Mouse (Mus musculus) Patski (cell line): ENCODE data around the gene Ptprn. TPM values are rescaled to one million over a fixed set of nuclear protein-coding genes. Genes with fewer than 3 reads are reported as not detected.

Experiments used
- ATAC-seq: fragments of 100-300 bp; one replicate; pipeline ENCODE4 v1.8.0; 2021
- CTCF ChIA-PET: fragments of 350-600 bp; sonication (Branson Sonifier 250); formaldehyde crosslinking; loops from one replicate; lab custom pipeline; 2022; ENCODE audit warnings: inconsistent platforms; lab: Charles Lee
- POLR2A ChIA-PET: fragments of 350-600 bp; sonication (Branson Sonifier 250); formaldehyde crosslinking; loops from one replicate; lab custom pipeline; 2022; ENCODE audit warnings: antibody characterized with exemption, inconsistent platforms; lab: Charles Lee
- DNase-seq: peaks from one replicate; pipeline ENCODE4 v3.0.0-alpha.2; 2011; ENCODE audit warnings: low read depth, low spot score
- H3K27me3 ChIP-seq: fragments of 371-371 bp; one replicate; pipeline ENCODE4 v1.5.1; 2021
- CTCF ChIP-seq: fragments of 100-300 bp; IDR thresholded peaks from one replicate; pipeline ENCODE4 v1.5.1; 2021
- in situ Hi-C: fragments of 300-500 bp; cut with MboI; formaldehyde crosslinking; loops from 3 replicates; pipeline ENCODE4 v1.11.1; 2018; ENCODE audit warnings: low pct_unique_long_range_greater_than_20kb, mixed read lengths
- polyA plus RNA-seq: library from polyadenylated mRNA; unstranded; gene quantifications from one replicate; pipeline ENCODE4 v1.2.3, GENCODE M21; 2021

Gene Ptprn
- polyA plus RNA-seq, 1 experiment from 2014 or later: 0.33 TPM

DNA sequence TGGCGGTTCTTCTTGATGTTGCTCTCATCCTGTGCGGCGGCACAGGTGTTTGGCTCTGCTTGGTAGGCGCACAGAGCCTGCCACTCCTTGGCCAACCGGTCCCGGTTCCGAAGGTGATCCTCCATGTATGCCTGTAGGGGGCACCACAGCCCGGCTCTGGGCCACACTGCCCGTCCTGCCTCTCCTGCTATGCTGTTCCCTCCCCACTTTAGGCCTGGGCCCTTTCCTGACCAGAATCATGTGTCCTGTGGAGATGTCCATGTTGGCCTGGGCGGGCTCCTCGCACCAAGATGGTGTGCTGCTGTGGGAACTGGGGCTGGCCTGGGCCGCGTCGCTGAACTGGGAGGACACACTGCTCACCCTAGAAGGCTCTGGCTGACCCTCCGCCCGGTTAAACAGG, 11.3 kb downstream of the Ptprn start:
- in situ Hi-C loops: loop anchor here (10.0 kb wide), 1 partner anchor 68 kb away; the partner anchor contains the start of gene Abcb6
- POLR2A ChIA-PET: no interaction called here
- TF ChIP-seq CTCF: no peak
- no peaks in the 10 kb centered on the region for H3K27me3 ChIP-seq
- CTCF ChIA-PET: interaction anchor here (1.1 to 1.4 kb wide), 3 partner anchors 83 to 201 kb away, joined by 3 to 4 read pairs (median 4); partner anchors contain the start of gene Nhej1
- no peak for DNase-seq
- ATAC-seq: no peak

DNA sequence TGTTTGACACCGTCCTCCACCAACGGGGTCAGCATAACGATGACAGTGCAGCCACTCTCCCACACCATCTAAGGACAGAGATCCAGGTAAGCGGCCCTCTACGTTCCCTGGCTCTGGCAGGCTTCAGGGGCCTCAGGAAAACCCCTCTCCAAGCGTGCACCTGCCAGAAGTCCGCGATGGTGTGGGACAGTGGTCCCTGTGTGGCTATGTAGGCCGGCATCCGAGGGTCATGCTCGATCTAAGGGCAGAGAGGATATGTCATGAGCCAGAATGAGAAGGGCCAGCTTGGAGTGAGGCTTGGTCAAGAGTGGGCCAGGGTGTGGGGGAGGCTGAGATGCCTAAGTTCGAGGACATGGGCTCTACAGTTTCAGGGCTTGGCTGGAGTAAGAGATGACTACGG, 12.0 kb downstream of the Ptprn start:
- CTCF ChIA-PET: interaction anchor here (1.0 to 2.0 kb wide), 14 partner anchors 9 to 201 kb away, joined by 3 to 10 read pairs (median 5); partner anchors contain the start of genes Ankzf1, Atg9a, Dnajb2 and Tuba4a
- no peaks in the 10 kb centered on the region for H3K27me3 ChIP-seq
- TF ChIP-seq CTCF: no peak
- ATAC-seq (no peak), DNase-seq (no peak)
- POLR2A ChIA-PET: interaction anchor here (0.5 kb wide), 1 partner anchor 114 kb away, joined by 3 read pairs; no protein-coding TSS in a partner anchor
- in situ Hi-C loops: loop anchor here (10.0 kb wide), 1 partner anchor 68 kb away; the partner anchor contains the start of gene Abcb6

DNA sequence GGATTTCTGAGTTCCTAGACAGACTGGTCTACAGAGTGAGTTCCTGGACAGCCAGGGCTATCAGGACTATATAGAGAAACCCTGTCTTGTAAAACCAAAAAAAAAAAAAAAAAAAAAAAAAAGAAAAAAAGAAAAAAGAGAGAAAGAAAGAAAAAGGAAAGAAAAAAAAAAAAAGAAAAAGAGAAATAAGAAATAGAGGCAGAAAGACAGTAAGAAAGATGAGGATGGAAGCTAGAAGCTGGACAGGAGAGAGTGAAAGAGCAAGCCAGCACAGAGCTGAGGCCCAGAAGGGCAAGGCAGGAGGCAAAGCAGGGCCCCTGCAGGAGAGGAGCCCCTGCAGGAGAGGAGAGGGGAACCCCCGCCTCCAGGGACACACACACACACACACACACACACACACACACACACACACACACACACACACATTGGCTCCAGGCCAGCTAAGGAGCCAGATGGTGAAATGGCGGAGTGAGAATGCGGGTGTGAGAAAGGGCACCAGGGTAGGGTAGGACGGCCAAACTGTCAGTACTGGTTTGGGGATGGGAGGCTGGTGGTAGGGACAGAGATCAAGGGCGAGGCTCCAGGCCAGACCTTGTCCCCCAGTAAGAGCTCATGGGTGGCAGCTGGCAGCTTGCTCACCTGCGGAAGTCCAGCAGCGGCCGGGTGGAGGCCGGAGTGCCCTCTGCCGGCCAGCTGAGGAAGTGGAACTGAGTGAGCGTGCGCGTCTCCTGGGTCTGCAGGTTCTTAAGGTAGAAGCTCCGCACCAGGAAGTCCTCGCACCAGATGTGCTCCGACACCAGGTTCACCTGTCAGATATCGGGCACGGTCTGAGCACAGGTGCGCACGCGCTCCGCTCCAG, 13.0 kb downstream of the Ptprn start:
- TF ChIP-seq CTCF: no peak
- CTCF ChIA-PET: interaction anchor here (0.6 to 2.0 kb wide), 17 partner anchors 8 to 287 kb away, joined by 3 to 10 read pairs (median 3); partner anchors contain the start of genes Ankzf1, Atg9a, Dnajb2 and Tuba4a
- DNase-seq (no peak), ATAC-seq (no peak)
- in situ Hi-C loops: loop anchor here (10.0 kb wide), 1 partner anchor 67 kb away; the partner anchor contains the start of gene Abcb6
- no peaks in the 10 kb centered on the region for H3K27me3 ChIP-seq
- POLR2A ChIA-PET: interaction anchor here (0.5 to 1.1 kb wide), 2 partner anchors 70 to 113 kb away, joined by 3 to 11 read pairs; no protein-coding TSS in a partner anchor

DNA sequence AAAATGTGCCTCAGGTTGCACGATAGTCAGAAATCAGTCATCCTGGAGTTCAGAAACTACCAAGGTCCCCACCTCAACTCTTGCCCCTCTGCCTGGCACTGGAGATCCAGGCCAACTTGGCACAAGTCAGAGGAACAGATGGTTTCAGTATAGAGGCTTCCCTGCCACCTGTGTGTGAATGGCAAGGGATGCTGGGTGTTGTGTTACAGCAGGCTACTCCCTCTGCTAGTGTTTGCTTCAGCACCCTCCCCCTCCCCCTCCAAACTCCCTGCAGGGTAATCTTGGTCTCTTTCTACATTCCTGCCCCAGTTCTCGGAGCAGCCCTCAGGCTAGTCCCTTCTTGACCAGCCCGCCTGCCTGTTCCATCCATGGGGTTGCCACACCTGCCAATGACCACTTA, 13.8 kb downstream of the Ptprn start:
- TF ChIP-seq CTCF: no peak
- ATAC-seq (no peak), DNase-seq (no peak)
- in situ Hi-C loops: loop anchor here (10.0 kb wide), 1 partner anchor 66 kb away; the partner anchor contains the start of gene Abcb6
- CTCF ChIA-PET: interaction anchor here (1.7 to 2.0 kb wide), 3 partner anchors 8 to 72 kb away, joined by 9 to 10 read pairs (median 9); partner anchors contain the start of gene Dnajb2
- POLR2A ChIA-PET: no interaction called here
- no peaks in the 10 kb centered on the region for H3K27me3 ChIP-seq

DNA sequence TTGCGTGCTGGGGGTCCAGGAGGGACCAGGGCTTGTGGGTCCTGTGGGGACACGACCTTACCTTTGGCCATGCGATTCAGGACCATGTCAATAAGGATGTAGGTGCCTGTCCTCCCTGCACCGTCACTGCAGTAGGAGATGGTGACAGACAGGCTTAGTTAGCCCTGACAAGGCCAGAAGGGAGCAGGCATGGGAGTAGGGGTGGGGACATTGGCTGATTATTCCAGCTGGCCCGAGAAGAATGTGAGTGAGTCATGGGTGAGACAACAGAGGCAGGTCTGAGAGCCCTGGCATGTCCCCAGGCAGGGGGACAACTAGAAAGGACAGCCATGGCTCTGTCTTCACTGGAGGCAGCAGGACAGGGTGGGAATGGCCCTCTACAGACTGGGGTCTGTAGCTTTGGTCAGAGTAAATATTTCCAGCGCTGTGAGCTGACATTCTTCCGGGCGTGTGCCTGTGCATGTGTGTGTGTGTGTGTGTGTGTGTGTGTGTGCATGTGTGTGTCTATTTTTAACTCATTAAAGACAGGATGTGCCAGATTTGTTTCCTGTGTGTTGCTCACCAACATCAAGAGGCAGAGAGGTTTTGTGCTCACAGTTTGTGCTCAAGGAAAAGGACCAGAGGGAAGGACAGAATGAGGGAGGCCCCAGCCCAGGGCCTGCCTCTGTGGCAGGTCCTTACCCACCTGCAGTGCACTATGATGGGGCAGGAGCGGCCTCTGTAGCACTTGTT, 16.1 kb downstream of the Ptprn start:
- DNase-seq: peak; percentile 57
- ChIA-PET POLR2A (interaction anchor here (0.6 to 2.0 kb wide), 2 partner anchors 12 to 37 kb away, joined by 3 to 11 read pairs; partner anchors contain the start of genes Dnajb2, Glb1l and Stk16), CTCF (interaction anchor here (1.0 to 1.2 kb wide), 2 partner anchors 14 to 34 kb away, joined by 3 to 4 read pairs; no protein-coding TSS in a partner anchor)
- H3K27me3 ChIP-seq: no peaks in the 10 kb centered on the region
- TF ChIP-seq CTCF: no peak
- peak; percentile 73 for ATAC-seq
- in situ Hi-C loops: no loop called here

DNA sequence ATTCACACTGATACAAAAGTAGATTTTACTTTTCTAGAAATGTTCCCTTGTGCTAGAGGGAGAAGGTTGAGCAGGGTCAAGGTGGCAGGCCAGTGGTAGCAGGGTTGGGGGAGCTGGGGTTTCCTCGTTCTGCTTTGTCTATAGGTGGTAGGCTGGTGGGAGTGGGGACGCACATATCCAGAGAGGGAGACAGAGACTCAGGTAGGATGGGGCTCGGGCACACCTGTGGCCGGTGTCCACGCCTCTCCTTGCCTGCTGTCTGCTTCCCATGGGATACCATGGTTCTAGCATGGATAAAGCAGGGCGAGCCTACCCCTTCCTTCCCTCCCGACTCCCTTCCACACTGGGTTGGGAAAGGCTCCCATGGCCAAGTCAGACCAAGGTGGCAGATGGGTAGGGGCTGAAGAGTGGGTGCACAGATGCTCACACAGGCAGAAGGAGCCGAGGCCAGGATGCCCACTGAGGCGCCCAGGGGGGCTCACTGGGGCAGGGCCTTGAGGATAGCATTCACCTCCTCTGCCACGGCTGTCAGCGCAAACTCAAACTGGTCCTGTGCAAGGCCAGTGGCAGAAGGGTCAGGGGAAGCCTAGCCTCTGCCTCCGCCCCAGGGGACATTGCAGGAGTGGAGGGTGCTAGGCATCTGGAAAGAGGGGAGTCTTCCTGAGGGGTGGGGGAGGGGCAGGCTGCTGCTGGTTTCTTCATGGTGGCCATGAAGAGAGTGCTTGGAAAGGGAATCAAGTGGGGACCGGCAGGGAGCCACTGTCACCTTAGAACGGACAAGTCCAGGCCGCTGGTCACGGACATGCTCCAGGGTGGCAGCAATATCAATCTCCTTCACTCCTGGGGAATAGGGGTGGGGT, 17.0 kb downstream of the Ptprn start:
- in situ Hi-C loops: no loop called here
- no peak for TF ChIP-seq CTCF
- ChIA-PET POLR2A (interaction anchor here (1.5 to 2.0 kb wide), 2 partner anchors 11 kb away, joined by 5 to 11 read pairs; partner anchors contain the start of gene Dnajb2), CTCF (no interaction called here)
- no peak for ATAC-seq
- no peak for DNase-seq
- no peaks in the 10 kb centered on the region for H3K27me3 ChIP-seq

DNA sequence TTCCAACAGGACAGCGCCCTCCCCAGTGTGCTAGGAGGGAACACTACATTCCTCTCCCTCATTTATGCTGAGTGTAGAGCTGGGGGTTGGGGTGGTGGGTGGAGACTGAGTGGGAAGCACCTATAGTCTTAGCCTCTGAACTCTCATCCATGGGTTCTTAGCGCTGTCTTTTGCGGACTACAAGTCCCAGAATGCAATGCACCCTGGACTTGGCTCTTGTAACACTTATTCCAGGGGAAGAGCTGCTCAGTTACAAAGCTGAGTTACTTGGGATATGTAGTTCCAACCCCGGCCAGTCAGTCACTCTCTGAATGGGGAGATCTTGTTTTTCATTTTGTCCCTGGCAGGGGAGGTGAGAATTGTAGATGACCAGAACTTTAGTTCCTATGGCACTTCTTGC, 19.5 kb downstream of the Ptprn start:
- H3K27me3 ChIP-seq: no peaks in the 10 kb centered on the region
- no peak for TF ChIP-seq CTCF
- CTCF ChIA-PET: no interaction called here
- in situ Hi-C loops: no loop called here
- no peak for DNase-seq
- POLR2A ChIA-PET: no interaction called here
- no peak for ATAC-seq

DNA sequence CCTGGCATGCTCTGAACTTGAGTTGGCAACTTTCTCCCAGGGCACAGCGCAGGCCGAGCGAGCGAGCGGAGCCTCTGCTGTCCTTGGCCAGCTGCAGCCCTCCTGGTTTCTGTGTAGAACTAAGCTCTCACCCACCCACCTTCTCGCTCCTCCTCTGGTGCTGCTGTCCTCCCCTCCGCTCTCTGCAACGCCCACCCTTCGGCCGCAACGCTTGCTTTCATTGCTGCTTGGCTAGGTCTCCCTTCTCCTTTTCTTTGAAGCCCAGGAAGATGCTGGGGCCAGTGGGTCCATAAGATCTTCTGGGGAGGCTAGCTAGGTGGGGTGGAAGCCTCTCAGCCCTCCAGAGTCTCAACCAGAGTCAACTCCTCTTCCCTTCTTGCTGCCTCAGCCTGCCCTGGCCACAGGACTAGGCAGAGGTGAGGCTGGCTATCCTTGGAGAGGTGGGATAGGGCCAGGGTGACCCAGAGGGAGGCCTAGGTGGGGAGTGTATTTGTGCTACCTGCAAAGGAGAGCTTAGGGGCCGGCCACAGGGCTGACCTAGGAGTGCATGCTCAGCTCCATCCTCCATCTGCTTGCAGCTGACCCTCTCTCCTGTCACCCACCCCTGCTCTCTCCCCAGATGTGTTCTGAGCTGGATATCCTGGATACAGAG, 20.0 kb downstream of the Ptprn start:
- CTCF ChIA-PET: interaction anchor here (1.0 to 1.4 kb wide), 2 partner anchors 10 kb away, joined by 3 read pairs; no protein-coding TSS in a partner anchor
- POLR2A ChIA-PET: no interaction called here
- no peaks in the 10 kb centered on the region for H3K27me3 ChIP-seq
- no peak for TF ChIP-seq CTCF
- ATAC-seq: no peak
- DNase-seq: no peak
- in situ Hi-C loops: no loop called here

DNA sequence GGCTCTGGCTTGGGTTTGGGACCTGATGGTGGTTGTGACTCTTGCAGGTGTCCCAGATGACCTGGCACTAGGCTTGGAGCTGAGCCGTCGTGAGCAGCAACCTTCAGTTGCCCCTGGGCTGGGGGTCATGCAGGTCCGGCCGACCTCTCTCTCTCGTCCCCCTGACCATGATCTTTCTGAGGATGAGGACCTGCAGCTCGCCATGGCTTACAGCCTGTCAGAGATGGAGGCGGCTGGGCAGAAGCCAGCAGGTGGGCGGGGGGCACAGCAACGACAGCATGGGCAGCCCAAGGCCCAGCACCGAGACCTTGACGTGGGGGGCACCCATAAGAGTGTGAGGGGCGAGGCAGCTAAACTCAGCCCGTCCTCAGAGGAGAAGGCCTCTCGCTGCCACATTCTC, 20.9 kb downstream of the Ptprn start:
- ATAC-seq (no peak), DNase-seq (no peak)
- no peak for TF ChIP-seq CTCF
- POLR2A ChIA-PET: no interaction called here
- in situ Hi-C loops: no loop called here
- CTCF ChIA-PET: interaction anchor here (1.0 to 1.6 kb wide), 3 partner anchors 8 to 10 kb away, joined by 3 to 9 read pairs (median 3); no protein-coding TSS in a partner anchor
- H3K27me3 ChIP-seq: no peaks in the 10 kb centered on the region
